Mouse (Mus musculus) embryonic facial prominence, embryonic 12.5 days (tissue): Measurements from ENCODE around the gene Gm10220. TPM values are rescaled to one million over a fixed set of nuclear protein-coding genes. Genes with fewer than 3 reads are reported as not detected.
"Not testable (repeated sequence)": the region's sequence is repeated elsewhere in the genome, so short reads cannot be mapped to it uniquely, and the experiment has no call there.

Experiments used
- ATAC-seq: fragments of 200-750 bp; cut with Nextera tagmentation; 2 replicates; pipeline ENCODE4 v1.8.0; 2017; ENCODE audit not compliant: insufficient number of reproducible peaks, insufficient read depth, low FRiP score, low TSS enrichment
- H3K27ac ChIP-seq: fragments of 300-500 bp; sonication (generic); 2 replicates; pipeline ENCODE4 v1.5.1; 2016; ENCODE audit warnings: mild to moderate bottlenecking
- H3K27me3 ChIP-seq: fragments of 300-500 bp; sonication (generic); 2 replicates; pipeline ENCODE4 v1.6.1; 2016; ENCODE audit warnings: mild to moderate bottlenecking, moderate library complexity
- H3K36me3 ChIP-seq: fragments of 300-500 bp; sonication (generic); 2 replicates; pipeline ENCODE4 v1.6.1; 2016; ENCODE audit warnings: mild to moderate bottlenecking
- H3K4me1 ChIP-seq: fragments of 300-500 bp; sonication (generic); 2 replicates; pipeline ENCODE4 v1.6.1; 2016
- H3K4me2 ChIP-seq: fragments of 300-500 bp; sonication (generic); replicated peaks from 2 replicates; pipeline ENCODE4 v1.6.1; 2016; ENCODE audit warnings: mild to moderate bottlenecking, moderate library complexity
- H3K4me3 ChIP-seq: fragments of 300-500 bp; sonication (generic); 2 replicates; pipeline ENCODE4 v1.5.1; 2016; ENCODE audit warnings: mild to moderate bottlenecking
- H3K9ac ChIP-seq: fragments of 300-500 bp; sonication (generic); 2 replicates; pipeline ENCODE4 v1.6.1; 2016; ENCODE audit warnings: mild to moderate bottlenecking, moderate library complexity
- H3K9me3 ChIP-seq: fragments of 300-500 bp; sonication (generic); 2 replicates; pipeline ENCODE4 v1.6.1; 2016; ENCODE audit warnings: mild to moderate bottlenecking, moderate library complexity
- WGBS: fragments of 180-500 bp; shearing (Covaris S2); methylation state at CpG from one replicate; pipeline ENCODE4 v1.1.7; 2016; 5-methylcytosine and 5-hydroxymethylcytosine counted together
- polyA plus RNA-seq: library from polyadenylated mRNA; unstranded; fragments of >200 nt; fragmentation: Nextera tagmentation; extraction: Ambion mirVana; gene quantifications from 2 replicates; pipeline ENCODE4 v1.2.1, GENCODE M21; 2016

Gm10220 gene
- polyA plus RNA-seq: not detected in 2 replicates

- not testable (repeated sequence) for H3K4me1 ChIP-seq, H3K9me3 ChIP-seq, H3K27ac ChIP-seq, ATAC-seq, H3K27me3 ChIP-seq, H3K9ac ChIP-seq, H3K36me3 ChIP-seq, H3K4me3 ChIP-seq, H3K4me2 ChIP-seq
- WGBS: no CpG with 5 or more reads among the region's 3 CpGs
These were observed at the start of gene Gm10220 for GRCm38 (mm10) chr5:26121321-26121720. TSS of gene Gm10220 (minus strand) at chr5:26121421.

- H3K27me3 ChIP-seq: no peaks in the 10 kb centered on the region
- no peak overlapping the region for H3K27ac ChIP-seq
- H3K36me3 ChIP-seq: no peaks in the 10 kb centered on the region
- H3K4me2 ChIP-seq: no peak overlapping the region
- no peaks in the 10 kb centered on the region for H3K9me3 ChIP-seq
- H3K9ac ChIP-seq: no peak overlapping the region
- no peaks in the 10 kb centered on the region for H3K4me1 ChIP-seq
- WGBS: 79% methylated on average over 1 of the region's 1 CpGs
- no peak for ATAC-seq
- no peak overlapping the region for H3K4me3 ChIP-seq
These were observed 48.6 kb upstream of the Gm10220 start for GRCm38 (mm10) chr5:26169855-26170254.

DNA sequence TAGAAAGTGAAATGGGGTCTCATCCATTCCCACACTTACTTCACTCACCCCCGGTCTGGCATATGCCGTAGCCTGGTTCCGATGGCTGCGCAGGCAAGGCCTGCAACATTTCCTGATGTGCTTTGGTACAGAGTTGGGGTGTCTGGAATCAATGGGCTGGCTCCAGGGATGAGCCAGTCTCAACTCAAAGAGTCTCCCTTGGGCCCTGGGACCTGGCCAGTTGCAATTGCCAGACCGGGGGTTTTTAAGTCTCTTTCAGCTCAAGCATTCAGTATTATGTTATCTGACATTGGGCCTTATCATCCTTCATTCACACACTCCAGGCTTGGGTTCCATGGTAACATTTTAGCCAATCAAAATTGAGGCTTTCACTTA is 44.6 kb upstream of the Gm10220 start:
- H3K4me3 ChIP-seq: no peak overlapping the region
- no peaks in the 10 kb centered on the region for H3K9me3 ChIP-seq
- WGBS: 87% methylated on average over 5 of the region's 5 CpGs
- ATAC-seq: no peak
- no peak overlapping the region for H3K9ac ChIP-seq
- no peak overlapping the region for H3K27ac ChIP-seq
- no peaks in the 10 kb centered on the region for H3K4me1 ChIP-seq
- no peaks in the 10 kb centered on the region for H3K36me3 ChIP-seq
- H3K27me3 ChIP-seq: no peaks in the 10 kb centered on the region
- H3K4me2 ChIP-seq: no peak overlapping the region

GRCm38 (mm10) chr5:26165036-26165790 is 44.0 kb upstream of the Gm10220 start:
- Histone ChIP-seq H3K27ac (no peak overlapping the region), H3K27me3 (no peaks in the 10 kb centered on the region), H3K9ac (no peak overlapping the region), H3K4me2 (no peak overlapping the region), H3K4me3 (no peak overlapping the region), H3K9me3 (no peaks in the 10 kb centered on the region), H3K4me1 (no peaks in the 10 kb centered on the region), H3K36me3 (no peaks in the 10 kb centered on the region)
- ATAC-seq: no peak
- 84% methylated on average over 8 of the region's 8 CpGs for WGBS

DNA sequence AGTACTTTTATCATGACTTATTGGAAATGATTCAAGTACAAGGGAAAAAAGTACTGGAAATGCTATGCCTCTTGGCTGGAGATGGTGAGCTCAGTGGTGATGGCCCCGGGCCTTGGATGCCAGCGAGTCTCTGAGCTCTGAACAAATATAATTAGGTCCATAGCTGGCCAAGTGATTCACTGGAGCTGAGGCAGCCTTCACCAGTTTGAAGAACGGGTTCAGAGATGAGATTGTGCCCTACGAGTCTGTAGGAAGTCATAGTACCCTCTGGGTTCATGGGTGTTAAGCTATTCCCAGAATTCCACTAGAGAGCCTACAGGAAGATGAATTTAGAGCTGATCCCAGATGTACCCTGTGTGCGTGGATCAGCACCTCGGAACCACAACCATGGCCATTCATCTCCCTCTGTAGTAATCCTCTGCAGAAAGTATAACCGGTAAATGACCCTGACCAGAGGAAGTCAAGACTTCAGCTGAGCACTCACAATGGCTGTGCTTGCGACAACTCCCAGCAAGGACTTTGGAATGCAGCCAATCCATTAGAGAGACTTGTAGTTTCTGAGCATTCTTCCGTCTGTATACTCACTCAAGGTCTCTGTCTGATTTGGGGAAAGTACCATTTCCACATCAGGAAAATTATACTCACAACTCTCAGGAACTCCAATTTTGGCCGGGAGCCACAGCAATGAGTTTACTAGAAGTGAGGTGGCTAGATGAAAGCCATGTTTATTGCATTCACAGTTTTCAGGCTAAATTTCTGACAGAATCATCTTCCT is 36.4 kb upstream of the Gm10220 start:
- H3K4me3 ChIP-seq: no peak overlapping the region
- H3K9ac ChIP-seq: no peak overlapping the region
- H3K36me3 ChIP-seq: no peaks in the 10 kb centered on the region
- ATAC-seq: no peak
- no peak overlapping the region for H3K4me2 ChIP-seq
- H3K27ac ChIP-seq: no peak overlapping the region
- no peaks in the 10 kb centered on the region for H3K4me1 ChIP-seq
- H3K9me3 ChIP-seq: no peaks in the 10 kb centered on the region
- no peaks in the 10 kb centered on the region for H3K27me3 ChIP-seq
- 79% methylated on average over 10 of the region's 10 CpGs for WGBS

DNA sequence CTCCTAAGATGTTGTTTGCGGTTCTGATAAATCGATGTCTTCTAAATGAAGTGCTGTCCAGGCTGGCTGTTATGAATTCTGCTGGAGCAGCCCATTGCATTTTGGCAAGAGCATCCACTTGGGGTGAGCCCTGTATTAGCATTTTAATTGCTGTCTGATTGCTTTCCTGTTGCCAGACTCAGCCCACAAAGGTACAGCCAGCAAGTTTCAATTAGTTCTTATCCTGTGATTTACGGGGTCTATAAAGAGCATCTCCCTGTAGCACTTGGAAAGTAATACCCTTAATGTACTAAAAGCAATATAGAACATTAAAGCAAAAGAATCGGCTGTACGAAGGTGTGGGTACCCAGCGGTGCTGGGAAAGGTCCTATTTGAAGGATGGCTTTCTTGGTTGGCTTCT is 21.7 kb upstream of the Gm10220 start:
- Histone ChIP-seq H3K27ac (no peak overlapping the region), H3K27me3 (no peaks in the 10 kb centered on the region), H3K9me3 (no peaks in the 10 kb centered on the region), H3K4me3 (no peak overlapping the region), H3K36me3 (no peaks in the 10 kb centered on the region), H3K9ac (no peak overlapping the region), H3K4me1 (no peaks in the 10 kb centered on the region), H3K4me2 (no peak overlapping the region)
- WGBS: 82% methylated on average over 6 of the region's 6 CpGs
- ATAC-seq: no peak

DNA sequence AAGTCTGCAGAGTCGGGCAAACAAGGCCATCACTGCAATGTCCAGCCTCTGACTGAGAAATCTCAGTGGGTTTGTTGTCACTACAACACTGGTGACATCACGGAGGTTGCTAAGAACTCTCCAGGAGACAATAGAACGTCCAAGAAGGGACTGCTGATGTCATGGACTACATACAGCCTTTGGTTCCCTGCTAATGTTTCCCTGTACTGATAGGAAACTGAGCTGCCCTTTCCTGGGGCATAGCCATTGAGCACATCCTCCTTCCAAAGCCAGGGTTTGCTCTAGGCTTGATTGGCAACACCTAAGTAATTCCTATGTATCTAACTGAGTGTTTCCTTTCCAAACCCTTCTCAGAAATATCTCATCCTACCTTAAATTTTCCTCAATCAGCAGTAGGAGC is 16.0 kb downstream of the Gm10220 start, which contains the start of gene 5031410I06Rik:
Gene 5031410I06Rik, minus strand, starts transcription at position 101 of the 400 bp plus-strand sequence.
- H3K27me3 ChIP-seq, H3K4me1 ChIP-seq, H3K9ac ChIP-seq, H3K4me2 ChIP-seq, H3K27ac ChIP-seq, H3K9me3 ChIP-seq, ATAC-seq, H3K36me3 ChIP-seq, H3K4me3 ChIP-seq: not testable (repeated sequence)
- WGBS: no CpG with 5 or more reads among the region's 3 CpGs

DNA sequence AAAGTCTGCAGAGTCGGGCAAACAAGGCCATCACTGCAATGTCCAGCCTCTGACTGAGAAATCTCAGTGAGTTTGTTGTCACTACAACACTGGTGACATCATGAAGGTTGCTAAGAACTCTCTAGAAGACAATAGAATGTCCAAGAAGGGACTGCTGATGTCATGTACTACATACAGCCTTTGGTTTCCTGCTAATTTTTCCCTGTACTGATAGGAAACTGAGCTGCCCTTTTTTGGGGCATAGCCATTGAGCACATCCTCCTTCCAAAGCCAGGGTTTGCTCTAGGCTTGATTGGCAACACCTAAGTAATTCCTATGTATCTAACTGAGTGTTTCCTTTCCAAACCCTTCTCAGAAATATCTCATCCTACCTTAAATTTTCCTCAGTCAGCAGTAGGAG is 32.0 kb downstream of the Gm10220 start, which contains the start of gene Gm10471:
Gene Gm10471, minus strand, starts transcription at position 101 of the 400 bp plus-strand sequence.
- WGBS: 56% methylated on average over 1 of the region's 1 CpGs
- H3K4me1 ChIP-seq, ATAC-seq: not testable (repeated sequence)

DNA sequence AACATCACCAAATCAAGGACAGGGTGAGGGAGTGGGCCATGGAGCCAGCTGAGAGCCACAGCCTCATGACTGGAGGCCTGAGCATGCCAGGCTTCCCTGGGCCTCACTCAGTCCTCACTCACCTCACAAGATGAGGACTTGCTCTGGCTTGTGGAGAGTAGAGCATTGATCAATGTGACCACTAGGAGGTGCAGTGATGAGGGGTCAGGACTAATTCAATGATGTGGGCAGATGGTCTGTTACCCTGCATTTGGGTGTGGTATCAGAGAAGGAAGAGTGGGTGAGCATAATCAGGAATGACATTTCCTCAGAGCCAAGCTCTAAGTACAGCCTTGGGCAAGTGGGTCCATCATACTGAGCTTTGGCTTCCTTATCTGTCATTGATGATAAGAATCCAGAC is 42.2 kb downstream of the Gm10220 start:
- ATAC-seq, H3K4me3 ChIP-seq, H3K27ac ChIP-seq, H3K4me1 ChIP-seq, H3K9ac ChIP-seq, H3K4me2 ChIP-seq, H3K36me3 ChIP-seq, H3K27me3 ChIP-seq, H3K9me3 ChIP-seq: not testable (repeated sequence)

More for the DNA sequence above, 32.0 kb downstream of the Gm10220 start, which contains the start of gene Gm10471:
- H3K4me2 ChIP-seq, H3K9me3 ChIP-seq, H3K27me3 ChIP-seq, H3K27ac ChIP-seq, H3K9ac ChIP-seq, H3K4me3 ChIP-seq, H3K36me3 ChIP-seq: not testable (repeated sequence)

GRCm38 (mm10) chr5:26070716-26071115 is 50.5 kb downstream of the Gm10220 start:
- no peaks in the 10 kb centered on the region for H3K36me3 ChIP-seq
- H3K4me1 ChIP-seq: no peaks in the 10 kb centered on the region
- no peak overlapping the region for H3K4me3 ChIP-seq
- H3K4me2 ChIP-seq: no peak overlapping the region
- no peak for ATAC-seq
- H3K9me3 ChIP-seq: peaks cover 4% of the 10 kb centered on the region; the same call in 1 of the 2 replicates
- H3K27ac ChIP-seq: no peak overlapping the region
- H3K27me3 ChIP-seq: no peaks in the 10 kb centered on the region
- H3K9ac ChIP-seq: no peak overlapping the region
- 85% methylated on average over 24 of the region's 24 CpGs for WGBS
